Mouse (Mus musculus): ENCODE measurements around the gene Tyrp1. TPM values are rescaled to one million over a fixed set of nuclear protein-coding genes. Genes with fewer than 3 reads are reported as not detected.

Tyrp1 gene
- polyA plus RNA-seq (2015; fragmentation: Nextera tagmentation; extraction: Ambion mirVana) = 0.26 and 0.45 TPM in 2 replicates

- Histone ChIP-seq H3K4me2 (ENCODE audit: low read length) (no peak within 1 kb of the TSS), H3K36me3 (ENCODE audit: control insufficient read depth, insufficient read depth, low read length) (no peaks in the 10 kb centered on the region), H3K27me3 (replicated peaks; ENCODE audit: control insufficient read depth, insufficient read depth, low read length) (no peaks in the 10 kb centered on the region), H3K9me3 (ENCODE audit: control insufficient read depth, low read length) (no peaks in the 10 kb centered on the region), H3K4me1 (ENCODE audit: control insufficient read depth, insufficient read depth, low read depth, low read length) (no peaks in the 10 kb centered on the region), H3K9ac (ENCODE audit: low read depth, low read length) (no peak within 1 kb of the TSS), H3K4me3 (ENCODE audit: low read length) (no peak within 1 kb of the TSS), H3K27ac (ENCODE audit: low read depth, low read length) (no peak within 1 kb of the TSS)
- ATAC-seq = no peak; the same call in 1 of the 2 replicates
- 53% methylated on average over 3 of the region's 3 CpGs for WGBS
These were observed at the start of gene Tyrp1 for GRCm38 (mm10) chr4:80834050-80834449. Gene Tyrp1 (plus strand): TSS chr4:80834123.

- H3K4me1 ChIP-seq (ENCODE audit: control insufficient read depth, insufficient read depth, low read depth, low read length) = no peaks in the 10 kb centered on the region
- ATAC-seq = no peak
- no peak overlapping the region for H3K9ac ChIP-seq (ENCODE audit: low read depth, low read length)
- H3K27me3 ChIP-seq (replicated peaks; ENCODE audit: control insufficient read depth, insufficient read depth, low read length) = no peaks in the 10 kb centered on the region
- no peaks in the 10 kb centered on the region for H3K9me3 ChIP-seq (ENCODE audit: control insufficient read depth, low read length)
- WGBS = 74% methylated on average over 1 of the region's 1 CpGs
- no peak overlapping the region for H3K27ac ChIP-seq (ENCODE audit: low read depth, low read length)
- no peak overlapping the region for H3K4me2 ChIP-seq (ENCODE audit: low read length)
- H3K36me3 ChIP-seq (ENCODE audit: control insufficient read depth, insufficient read depth, low read length) = no peaks in the 10 kb centered on the region
- H3K4me3 ChIP-seq (ENCODE audit: low read length) = no peak overlapping the region
These were observed 45.6 kb upstream of the Tyrp1 start for GRCm38 (mm10) chr4:80788339-80788738.

GRCm38 (mm10) chr4:80819511-80819910, 14.4 kb upstream of the Tyrp1 start:
- Histone ChIP-seq H3K9ac (ENCODE audit: low read depth, low read length) (no peak overlapping the region), H3K36me3 (ENCODE audit: control insufficient read depth, insufficient read depth, low read length) (no peaks in the 10 kb centered on the region), H3K9me3 (ENCODE audit: control insufficient read depth, low read length) (no peaks in the 10 kb centered on the region), H3K4me3 (ENCODE audit: low read length) (no peak overlapping the region), H3K4me1 (ENCODE audit: control insufficient read depth, insufficient read depth, low read depth, low read length) (no peaks in the 10 kb centered on the region), H3K27ac (ENCODE audit: low read depth, low read length) (no peak overlapping the region), H3K4me2 (ENCODE audit: low read length) (no peak overlapping the region), H3K27me3 (replicated peaks; ENCODE audit: control insufficient read depth, insufficient read depth, low read length) (no peaks in the 10 kb centered on the region)
- no peak for ATAC-seq

- ATAC-seq = no peak
- 81% methylated on average over 3 of the region's 3 CpGs for WGBS
- Histone ChIP-seq H3K4me3 (ENCODE audit: low read length) (no peak overlapping the region), H3K27ac (ENCODE audit: low read depth, low read length) (no peak overlapping the region), H3K4me2 (ENCODE audit: low read length) (no peak overlapping the region), H3K36me3 (ENCODE audit: control insufficient read depth, insufficient read depth, low read length) (no peaks in the 10 kb centered on the region), H3K9me3 (ENCODE audit: control insufficient read depth, low read length) (no peaks in the 10 kb centered on the region), H3K9ac (ENCODE audit: low read depth, low read length) (no peak overlapping the region), H3K27me3 (replicated peaks; ENCODE audit: control insufficient read depth, insufficient read depth, low read length) (no peaks in the 10 kb centered on the region), H3K4me1 (ENCODE audit: control insufficient read depth, insufficient read depth, low read depth, low read length) (no peaks in the 10 kb centered on the region)
These were observed 12.0 kb upstream of the Tyrp1 start for GRCm38 (mm10) chr4:80821945-80822344.

- H3K9ac ChIP-seq (ENCODE audit: low read depth, low read length) = no peak overlapping the region
- no peak overlapping the region for H3K27ac ChIP-seq (ENCODE audit: low read depth, low read length)
- H3K9me3 ChIP-seq (ENCODE audit: control insufficient read depth, low read length) = no peaks in the 10 kb centered on the region
- no peaks in the 10 kb centered on the region for H3K4me1 ChIP-seq (ENCODE audit: control insufficient read depth, insufficient read depth, low read depth, low read length)
- WGBS = 34% methylated on average over 2 of the region's 2 CpGs
- peak; percentile 37; the same call in 1 of the 2 replicates for ATAC-seq
- no peaks in the 10 kb centered on the region for H3K36me3 ChIP-seq (ENCODE audit: control insufficient read depth, insufficient read depth, low read length)
- no peaks in the 10 kb centered on the region for H3K27me3 ChIP-seq (replicated peaks; ENCODE audit: control insufficient read depth, insufficient read depth, low read length)
- H3K4me2 ChIP-seq (ENCODE audit: low read length) = no peak overlapping the region
- no peak overlapping the region for H3K4me3 ChIP-seq (ENCODE audit: low read length)
These were observed 5.7 kb upstream of the Tyrp1 start for GRCm38 (mm10) chr4:80828232-80828631.

- WGBS = 80% methylated on average over 4 of the region's 4 CpGs
- no peaks in the 10 kb centered on the region for H3K9me3 ChIP-seq (ENCODE audit: control insufficient read depth, low read length)
- H3K4me2 ChIP-seq (ENCODE audit: low read length) = no peak overlapping the region
- H3K4me3 ChIP-seq (ENCODE audit: low read length) = no peak overlapping the region
- no peak overlapping the region for H3K9ac ChIP-seq (ENCODE audit: low read depth, low read length)
- H3K27me3 ChIP-seq (replicated peaks; ENCODE audit: control insufficient read depth, insufficient read depth, low read length) = no peaks in the 10 kb centered on the region
- H3K27ac ChIP-seq (ENCODE audit: low read depth, low read length) = no peak overlapping the region
- H3K36me3 ChIP-seq (ENCODE audit: control insufficient read depth, insufficient read depth, low read length) = no peaks in the 10 kb centered on the region
- no peak; the same call in 1 of the 2 replicates for ATAC-seq
- H3K4me1 ChIP-seq (ENCODE audit: control insufficient read depth, insufficient read depth, low read depth, low read length) = no peaks in the 10 kb centered on the region
These were observed 5.4 kb downstream of the Tyrp1 start for GRCm38 (mm10) chr4:80839317-80839716.

GRCm38 (mm10) chr4:80841980-80842379, 8.1 kb downstream of the Tyrp1 start:
- H3K9me3 ChIP-seq (ENCODE audit: control insufficient read depth, low read length) = no peaks in the 10 kb centered on the region
- no peak overlapping the region for H3K4me3 ChIP-seq (ENCODE audit: low read length)
- WGBS = 74% methylated on average over 1 of the region's 1 CpGs
- no peak overlapping the region for H3K27ac ChIP-seq (ENCODE audit: low read depth, low read length)
- H3K27me3 ChIP-seq (replicated peaks; ENCODE audit: control insufficient read depth, insufficient read depth, low read length) = no peaks in the 10 kb centered on the region
- H3K36me3 ChIP-seq (ENCODE audit: control insufficient read depth, insufficient read depth, low read length) = no peaks in the 10 kb centered on the region
- no peak overlapping the region for H3K4me2 ChIP-seq (ENCODE audit: low read length)
- H3K9ac ChIP-seq (ENCODE audit: low read depth, low read length) = no peak overlapping the region
- ATAC-seq = no peak
- no peaks in the 10 kb centered on the region for H3K4me1 ChIP-seq (ENCODE audit: control insufficient read depth, insufficient read depth, low read depth, low read length)

GRCm38 (mm10) chr4:80843752-80844151, 9.8 kb downstream of the Tyrp1 start:
- no peaks in the 10 kb centered on the region for H3K27me3 ChIP-seq (replicated peaks; ENCODE audit: control insufficient read depth, insufficient read depth, low read length)
- H3K4me2 ChIP-seq (ENCODE audit: low read length) = no peak overlapping the region

GRCm38 (mm10) chr4:80846052-80846451, 12.1 kb downstream of the Tyrp1 start:
- Histone ChIP-seq H3K4me1 (ENCODE audit: control insufficient read depth, insufficient read depth, low read depth, low read length) (no peaks in the 10 kb centered on the region), H3K36me3 (ENCODE audit: control insufficient read depth, insufficient read depth, low read length) (no peaks in the 10 kb centered on the region), H3K9me3 (ENCODE audit: control insufficient read depth, low read length) (no peaks in the 10 kb centered on the region), H3K4me2 (ENCODE audit: low read length) (no peak overlapping the region), H3K27me3 (replicated peaks; ENCODE audit: control insufficient read depth, insufficient read depth, low read length) (no peaks in the 10 kb centered on the region), H3K9ac (ENCODE audit: low read depth, low read length) (no peak overlapping the region), H3K27ac (ENCODE audit: low read depth, low read length) (no peak overlapping the region), H3K4me3 (ENCODE audit: low read length) (no peak overlapping the region)
- WGBS = 72% methylated on average over 3 of the region's 3 CpGs
- ATAC-seq = no peak

More at GRCm38 (mm10) chr4:80843752-80844151, 9.8 kb downstream of the Tyrp1 start:
- no peaks in the 10 kb centered on the region for H3K36me3 ChIP-seq (ENCODE audit: control insufficient read depth, insufficient read depth, low read length)
- no peaks in the 10 kb centered on the region for H3K9me3 ChIP-seq (ENCODE audit: control insufficient read depth, low read length)
- ATAC-seq = no peak
- H3K4me1 ChIP-seq (ENCODE audit: control insufficient read depth, insufficient read depth, low read depth, low read length) = no peaks in the 10 kb centered on the region
- no peak overlapping the region for H3K9ac ChIP-seq (ENCODE audit: low read depth, low read length)
- H3K27ac ChIP-seq (ENCODE audit: low read depth, low read length) = no peak overlapping the region
- no peak overlapping the region for H3K4me3 ChIP-seq (ENCODE audit: low read length)
